Mouse (Mus musculus) spleen, postnatal 4 days (tissue): Measurements from ENCODE around the gene Tep1.
A peak's percentile ranks its signal among the peaks of the same experiment; 100 is the strongest.
"Not testable (repeated sequence)": the region's sequence is repeated elsewhere in the genome, so short reads cannot be mapped to it uniquely, and the experiment has no call there.

Experiments used
- DNase-seq, 2 experiments: peaks; one replicate each; pipeline ENCODE4 v3.0.0; 2022; ENCODE audit warnings: low spot score in 2 of 2

The Tep1 gene

GRCm38 (mm10) chr14:50868656-50869055 is 1.7 kb downstream of the Tep1 start:
- no peak for DNase-seq

- no peak for DNase-seq
These were observed 2.1 kb downstream of the Tep1 start for GRCm38 (mm10) chr14:50868211-50868610.

- DNase-seq = no peak
These were observed 3.4 kb downstream of the Tep1 start for GRCm38 (mm10) chr14:50866966-50867365.

GRCm38 (mm10) chr14:50865005-50865404 is 5.4 kb downstream of the Tep1 start:
- not testable (repeated sequence) for DNase-seq

GRCm38 (mm10) chr14:50862641-50863040 is 7.7 kb downstream of the Tep1 start:
- no peak for DNase-seq

- no peak for DNase-seq
These were observed 14.6 kb downstream of the Tep1 start for GRCm38 (mm10) chr14:50855788-50856187.

- DNase-seq = peak in 1 of 2 experiments; percentile 64
These were observed 33.1 kb downstream of the Tep1 start for GRCm38 (mm10) chr14:50837236-50837635.

- DNase-seq = no peak
These were observed 35.9 kb downstream of the Tep1 start for GRCm38 (mm10) chr14:50834435-50834834.

GRCm38 (mm10) chr14:50833964-50834363 is 36.4 kb downstream of the Tep1 start:
- peak; percentile 28 to 62 for DNase-seq

- no peak for DNase-seq
These were observed 40.5 kb downstream of the Tep1 start for GRCm38 (mm10) chr14:50829878-50830277.

GRCm38 (mm10) chr14:50826579-50826978 is 43.8 kb downstream of the Tep1 start:
- peak in 1 of 2 experiments; percentile 42 for DNase-seq

- no peak for DNase-seq
These were observed 46.1 kb downstream of the Tep1 start for GRCm38 (mm10) chr14:50824219-50824618.

GRCm38 (mm10) chr14:50823240-50823639 is 47.1 kb downstream of the Tep1 start:
- DNase-seq = no peak

GRCm38 (mm10) chr14:50813060-50813459 is 57.3 kb downstream of the Tep1 start:
- no peak for DNase-seq

- peak; percentile 96 to 98 for DNase-seq
These were observed 62.8 kb downstream of the Tep1 start, which contains the start of the genes Ccnb1ip1 and Parp2 for GRCm38 (mm10) chr14:50807487-50808072. Gene Ccnb1ip1 (minus strand): TSS chr14:50807732. Gene Parp2 (plus strand): TSS chr14:50807841.

- not testable (repeated sequence) for DNase-seq
These were observed 63.9 kb downstream of the Tep1 start for GRCm38 (mm10) chr14:50806469-50806868.

- no peak for DNase-seq
These were observed 65.7 kb downstream of the Tep1 start for GRCm38 (mm10) chr14:50804683-50805082.

GRCm38 (mm10) chr14:50802843-50803562 is 67.4 kb downstream of the Tep1 start:
- DNase-seq = no peak

GRCm38 (mm10) chr14:50802441-50802840 is 67.9 kb downstream of the Tep1 start:
- DNase-seq = no peak

- DNase-seq = peak in 1 of 2 experiments; percentile 20
These were observed 70.7 kb downstream of the Tep1 start for GRCm38 (mm10) chr14:50799502-50800259.

GRCm38 (mm10) chr14:50798512-50798911 is 71.8 kb downstream of the Tep1 start:
- DNase-seq = peak in 1 of 2 experiments; percentile 32

GRCm38 (mm10) chr14:50796464-50796863 is 73.9 kb downstream of the Tep1 start:
- DNase-seq = no peak
